Mouse (Mus musculus) lung, postnatal 36 days (tissue): Measurements from ENCODE around the gene Zcchc18.
"Not testable (repeated sequence)": the region's sequence is repeated elsewhere in the genome, so short reads cannot be mapped to it uniquely, and the experiment has no call there.

ENCODE experiments used
- DNase-seq: peaks from one replicate; pipeline ENCODE4 v3.0.0; 2022; ENCODE audit warnings: mixed read lengths

Zcchc18 gene

GRCm38 (mm10) chrX:136992978-136993547 is at the start of gene Zcchc18:
Zcchc18 (plus strand) TSS chrX:136993155.
- peak; percentile 59 for DNase-seq

- peak; percentile 88 for DNase-seq
Measured at GRCm38 (mm10) chrX:136957583-136958279, 35.2 kb upstream of the Zcchc18 start.

- DNase-seq = not testable (repeated sequence)
Measured at GRCm38 (mm10) chrX:136958300-136958699, 34.7 kb upstream of the Zcchc18 start.

GRCm38 (mm10) chrX:136959688-136960087 is 33.3 kb upstream of the Zcchc18 start:
- DNase-seq = peak; percentile 16

GRCm38 (mm10) chrX:136975397-136975796 is 17.6 kb upstream of the Zcchc18 start, which contains the start of gene Tmsb15b2:
Tmsb15b2 (minus strand) TSS chrX:136975497.
- DNase-seq = not testable (repeated sequence)

DNA sequence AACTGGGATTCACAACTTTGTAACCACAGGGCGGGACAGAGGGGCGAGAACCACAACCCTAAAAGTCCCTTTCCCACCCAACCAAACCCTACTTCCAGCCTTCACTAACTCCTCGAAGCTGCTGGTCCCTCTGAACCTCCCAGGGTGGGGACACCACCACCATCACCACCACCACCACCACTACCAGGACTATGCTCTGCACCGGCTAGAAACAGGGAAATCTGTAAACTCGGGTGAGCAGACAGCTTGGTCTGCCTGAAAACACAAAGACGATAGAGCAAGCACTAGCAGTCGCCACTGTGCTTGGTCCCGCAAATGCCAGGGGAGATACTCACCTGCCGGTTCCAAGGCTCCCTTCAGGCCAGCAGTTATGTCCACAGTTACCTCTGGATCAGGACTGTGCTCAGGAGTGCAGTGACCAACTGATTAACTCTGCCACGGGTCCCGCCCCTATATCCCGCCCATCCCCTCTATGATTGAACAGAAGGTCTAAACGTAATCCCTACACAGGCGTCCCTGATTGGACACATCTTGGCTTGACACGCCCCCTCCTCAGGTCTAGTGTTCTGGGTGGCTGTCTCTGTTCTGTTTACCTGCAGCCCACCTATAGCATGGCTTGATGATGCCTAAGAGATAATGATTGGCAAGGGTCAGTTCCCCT is 16.4 kb upstream of the Zcchc18 start, which contains the start of the genes Tmsb15l and Tmsb15b1:
TSS of gene Tmsb15l (minus strand) at position 446 of the 661 bp plus-strand sequence.
TSS of gene Tmsb15b1 (minus strand) at position 451 of the 661 bp plus-strand sequence.
- peak; percentile 77 for DNase-seq

DNA sequence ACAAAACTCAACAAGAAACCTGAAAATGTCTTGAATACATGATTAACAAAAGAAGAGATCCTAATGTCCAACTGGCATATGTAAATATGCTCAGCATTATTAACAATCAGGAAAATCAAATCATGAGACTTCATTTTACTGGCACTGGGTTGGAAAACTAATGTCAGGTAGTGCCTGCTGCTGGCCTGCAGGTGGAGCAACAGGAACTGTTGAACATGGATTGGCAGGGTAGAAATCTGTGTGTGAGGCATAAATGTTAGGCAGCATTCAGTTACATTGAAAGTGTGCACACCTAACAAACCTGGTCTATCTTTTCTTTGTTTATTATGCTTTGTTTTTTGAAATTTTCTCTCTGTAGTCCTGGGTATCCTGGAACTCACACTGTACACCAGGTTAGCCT is 14.3 kb upstream of the Zcchc18 start:
- DNase-seq = peak; percentile 18

DNA sequence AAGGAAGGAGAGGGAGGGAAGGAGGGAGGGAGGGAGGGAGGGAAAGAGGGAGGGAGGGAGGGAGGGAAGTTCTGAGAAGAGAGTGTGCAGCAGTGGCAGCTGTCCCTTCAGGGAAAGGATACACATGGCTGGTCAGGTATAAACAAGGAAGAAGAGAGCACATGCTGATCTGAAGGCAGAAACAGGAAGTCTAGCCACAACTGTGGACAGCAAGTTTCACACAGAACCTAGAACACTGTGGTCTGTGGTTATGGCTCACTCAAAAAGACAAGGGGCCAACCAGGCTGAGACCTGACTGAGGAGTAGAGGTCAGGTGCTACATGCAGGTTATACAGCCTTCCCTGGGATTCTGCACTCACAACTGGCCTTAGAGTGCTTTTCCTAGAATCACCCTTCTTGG is 6.9 kb upstream of the Zcchc18 start:
- DNase-seq = peak; percentile 24

DNA sequence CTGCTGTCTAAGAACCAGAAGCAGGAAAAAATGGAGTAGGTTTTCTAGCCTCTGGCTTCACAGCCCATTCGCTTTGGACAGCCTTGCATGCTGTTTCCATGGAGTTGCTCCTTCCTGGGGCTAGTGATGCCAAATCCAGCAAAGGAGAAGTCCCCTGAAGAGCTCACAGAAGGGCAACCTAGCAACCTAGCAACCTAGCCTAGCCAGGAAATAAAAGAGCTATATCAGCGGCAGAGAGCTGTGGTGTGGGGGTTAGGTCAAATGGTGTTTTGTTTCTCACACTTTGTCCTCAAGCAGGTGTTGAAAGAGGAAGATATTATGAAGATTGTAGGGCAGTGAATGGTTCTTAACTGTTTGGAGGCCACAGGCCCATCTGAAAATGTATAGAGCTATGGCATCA is 1.7 kb upstream of the Zcchc18 start:
- DNase-seq = no peak

DNA sequence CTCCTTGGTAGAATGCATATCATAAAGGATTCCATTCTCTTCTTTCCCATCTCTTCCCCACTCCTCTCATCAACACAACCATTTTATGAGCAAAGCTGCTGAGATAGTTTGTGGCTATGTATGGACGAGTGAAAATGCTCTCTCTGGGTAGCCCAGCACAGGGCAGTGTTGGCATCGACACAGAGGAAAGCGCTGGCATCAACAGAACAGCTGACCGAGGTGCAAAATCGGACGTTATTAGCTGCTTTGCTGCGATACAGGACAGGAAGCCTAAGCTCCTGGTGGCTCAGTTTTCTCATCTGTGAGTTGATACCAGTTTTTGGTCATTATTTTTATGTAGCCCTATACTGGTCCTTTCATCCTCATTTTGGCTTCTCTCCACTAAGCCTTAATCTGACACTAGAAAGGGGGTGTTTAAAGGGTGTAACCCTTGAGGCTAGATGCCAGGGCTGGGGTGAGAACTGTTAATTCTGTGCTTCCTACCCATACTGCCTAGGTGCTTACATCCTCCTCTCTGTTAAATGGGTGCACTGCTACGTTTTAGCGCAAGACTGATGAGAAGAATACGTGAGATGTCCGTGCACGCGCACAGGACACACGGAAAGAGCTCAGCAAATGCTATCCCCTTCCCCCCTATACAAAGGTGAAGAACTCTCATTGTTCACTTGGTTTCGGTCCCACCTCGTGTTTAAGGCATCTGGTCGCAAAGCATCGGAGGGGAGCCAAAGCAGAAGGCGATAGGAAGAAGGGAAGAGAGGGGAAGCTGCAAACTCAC is 577 bp upstream of the Zcchc18 start:
- DNase-seq = no peak

GRCm38 (mm10) chrX:136993641-136994040 is 686 bp downstream of the Zcchc18 start:
- DNase-seq = no peak

DNA sequence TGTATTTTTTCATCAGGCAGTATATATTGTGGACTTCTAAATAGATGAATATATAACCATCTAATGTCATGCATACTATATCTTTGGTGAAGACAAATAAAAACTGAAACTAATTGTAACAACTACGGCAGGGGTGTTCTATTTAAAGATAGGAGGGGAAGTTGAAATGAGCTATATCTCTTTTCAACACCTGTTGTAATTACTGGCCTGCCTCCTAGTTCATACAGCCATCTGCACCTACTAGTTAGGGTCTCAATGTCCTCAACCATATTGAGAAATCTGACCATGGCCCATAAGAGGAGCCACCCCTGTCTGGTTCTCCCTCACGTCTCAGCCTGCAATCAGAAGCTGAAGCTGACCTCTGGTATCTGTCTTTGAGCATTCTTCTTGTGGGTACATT is 3.3 kb downstream of the Zcchc18 start:
- no peak for DNase-seq

GRCm38 (mm10) chrX:137015099-137015709 is 22.2 kb downstream of the Zcchc18 start:
- peak; percentile 74 for DNase-seq

DNA sequence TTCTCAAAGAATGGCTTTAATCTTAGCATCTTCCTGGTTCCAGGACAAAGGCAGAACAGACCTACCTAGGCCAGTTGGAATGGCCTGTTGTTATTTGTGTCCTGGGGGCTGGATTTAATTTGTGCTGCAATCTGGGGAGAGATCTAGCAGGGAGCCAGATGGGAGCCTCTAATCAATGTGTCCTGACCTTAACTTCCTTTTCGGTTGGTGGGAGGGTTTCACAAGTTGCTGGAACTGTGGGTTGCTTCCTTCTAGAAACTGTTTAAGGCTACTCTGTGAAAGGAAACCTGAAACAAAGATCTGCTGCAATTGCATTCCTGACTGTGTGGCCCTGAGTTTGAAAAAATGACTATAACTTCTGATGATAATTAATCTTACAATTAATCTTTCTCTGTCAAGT is 24.7 kb downstream of the Zcchc18 start:
- no peak for DNase-seq

GRCm38 (mm10) chrX:137019310-137019709 is 26.4 kb downstream of the Zcchc18 start:
- peak; percentile 82 for DNase-seq

- DNase-seq = peak; percentile 58
Measured at GRCm38 (mm10) chrX:137030916-137031315, 38.0 kb downstream of the Zcchc18 start.

DNA sequence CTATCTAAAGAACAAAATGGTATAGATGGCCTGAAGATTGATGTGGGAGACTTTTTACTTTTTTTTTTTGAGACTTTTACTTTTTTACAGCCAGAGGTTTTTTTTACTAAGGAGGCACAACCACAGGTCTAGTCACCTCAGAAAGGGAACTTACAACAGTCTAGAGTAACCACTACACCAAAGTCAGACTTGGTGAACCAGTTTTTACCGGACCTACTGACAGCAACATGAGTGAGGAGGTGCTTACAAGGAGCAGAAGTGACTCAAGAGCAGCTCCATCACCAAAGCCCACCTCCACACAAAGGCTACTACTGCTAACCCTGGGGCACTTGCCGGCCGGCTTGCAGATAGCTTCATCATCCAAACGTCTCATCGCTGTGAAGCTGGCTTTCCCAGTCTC is 38.8 kb downstream of the Zcchc18 start:
- no peak for DNase-seq

- no peak for DNase-seq
Measured at GRCm38 (mm10) chrX:137034322-137034721, 41.4 kb downstream of the Zcchc18 start.

GRCm38 (mm10) chrX:137037470-137037999 is 44.6 kb downstream of the Zcchc18 start:
- DNase-seq = no peak

GRCm38 (mm10) chrX:137038000-137038483 is 45.1 kb downstream of the Zcchc18 start, which contains the start of gene Slc25a53:
Slc25a53 (minus strand) TSS chrX:137038302.
- peak; percentile 88 for DNase-seq

- DNase-seq = no peak
Measured at GRCm38 (mm10) chrX:137038502-137038901, 45.5 kb downstream of the Zcchc18 start.
